Mouse (Mus musculus): Measurements from ENCODE around the gene Lhx2. TPM values are rescaled to one million over a fixed set of nuclear protein-coding genes. Genes with fewer than 3 reads are reported as not detected.

The Lhx2 gene
- not detected in 2 replicates for total RNA-seq (2017)

DNA sequence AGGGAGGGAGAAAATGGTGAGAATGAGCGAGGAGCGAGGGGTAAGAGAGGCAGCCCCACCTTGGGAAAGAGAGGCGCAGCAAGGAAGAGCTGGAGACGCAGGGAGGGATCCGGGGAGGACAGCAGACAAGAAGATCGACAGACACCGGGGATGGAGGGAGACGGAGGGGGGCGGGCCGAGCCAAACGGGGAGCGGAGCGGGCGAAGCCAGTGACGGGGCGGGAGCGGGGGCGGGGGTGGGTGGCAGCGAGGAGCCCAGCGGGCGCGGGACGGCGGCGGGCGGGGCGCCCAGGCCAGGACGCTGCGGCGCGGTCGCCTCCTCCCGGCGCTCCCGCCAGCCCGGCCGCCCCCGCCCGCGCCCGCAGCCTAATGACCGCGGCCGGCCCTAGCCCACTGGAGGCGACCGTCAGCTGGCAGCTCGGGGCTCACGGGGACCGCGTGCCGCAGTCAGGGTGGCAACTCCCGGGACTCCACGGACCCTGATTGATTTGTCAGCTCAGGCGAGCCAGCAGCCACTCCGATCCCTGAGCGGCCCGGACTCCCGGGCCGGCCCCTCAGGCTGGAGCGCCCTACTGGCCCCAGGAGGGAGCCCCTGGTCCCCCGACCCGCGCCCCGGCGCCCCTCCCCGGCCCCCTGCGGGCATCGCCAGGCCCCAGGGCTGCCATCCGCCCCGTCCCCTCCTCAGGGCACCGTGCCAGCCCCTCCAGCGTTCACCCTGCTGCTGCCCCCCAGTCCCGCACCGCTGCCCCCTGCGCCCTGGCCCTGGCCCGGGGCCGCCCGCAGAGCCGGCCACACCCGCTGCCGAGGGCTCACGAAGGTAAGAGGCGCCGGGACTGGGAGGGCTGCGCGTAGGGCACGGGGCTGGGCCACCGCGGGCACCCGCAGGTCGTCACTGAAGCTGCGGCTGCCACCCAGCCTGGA is at the start of gene Lhx2:
Lhx2 (plus strand) TSS at position 292 of the 920 bp plus-strand sequence.
- no peak for ATAC-seq (ENCODE audit: extremely low read depth, insufficient number of reproducible peaks, low FRiP score, poor library complexity, severe bottlenecking)

DNA sequence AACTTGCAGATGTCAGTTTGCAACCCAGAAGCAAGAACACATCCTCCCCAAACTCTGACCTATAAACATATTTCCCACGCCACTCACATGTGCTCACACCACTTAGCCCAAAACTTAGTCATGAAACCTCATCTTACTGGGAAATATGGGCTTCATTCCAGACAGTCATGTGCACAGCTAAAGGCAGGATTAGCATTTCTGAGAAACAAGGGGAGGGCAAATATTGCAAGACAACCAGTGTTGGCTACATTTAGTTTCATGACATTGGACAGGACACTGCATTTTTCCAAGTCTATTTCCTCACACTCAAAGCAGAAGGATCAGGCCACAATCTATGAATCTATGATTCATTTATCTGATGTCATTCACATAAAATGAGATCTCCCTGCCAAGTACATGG is 47.6 kb upstream of the Lhx2 start:
- ATAC-seq (ENCODE audit: extremely low read depth, insufficient number of reproducible peaks, low FRiP score, poor library complexity, severe bottlenecking), result no peak

GRCm38 (mm10) chr2:38295939-38296338 is 43.1 kb upstream of the Lhx2 start:
- ATAC-seq (ENCODE audit: extremely low read depth, insufficient number of reproducible peaks, low FRiP score, poor library complexity, severe bottlenecking), result no peak

DNA sequence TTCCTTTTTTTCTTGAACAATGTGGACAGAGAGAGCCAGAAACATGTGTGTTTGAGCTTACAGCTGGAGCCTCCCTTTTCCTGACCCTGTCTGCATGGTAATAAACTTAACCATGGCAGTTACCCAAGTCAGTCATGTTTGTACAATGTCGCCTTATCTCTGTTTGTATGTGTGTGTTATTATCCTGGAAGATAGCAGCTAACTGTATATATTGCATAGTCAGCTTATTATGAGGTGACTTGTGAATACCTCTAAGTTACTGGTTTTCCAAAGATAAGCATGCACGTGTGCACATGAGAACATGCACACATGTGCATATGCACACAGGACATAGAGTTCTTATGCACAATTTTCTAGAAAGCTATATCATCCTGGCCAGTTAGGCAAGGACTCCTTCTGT is 38.1 kb upstream of the Lhx2 start:
- no peak for ATAC-seq (ENCODE audit: extremely low read depth, insufficient number of reproducible peaks, low FRiP score, poor library complexity, severe bottlenecking)

DNA sequence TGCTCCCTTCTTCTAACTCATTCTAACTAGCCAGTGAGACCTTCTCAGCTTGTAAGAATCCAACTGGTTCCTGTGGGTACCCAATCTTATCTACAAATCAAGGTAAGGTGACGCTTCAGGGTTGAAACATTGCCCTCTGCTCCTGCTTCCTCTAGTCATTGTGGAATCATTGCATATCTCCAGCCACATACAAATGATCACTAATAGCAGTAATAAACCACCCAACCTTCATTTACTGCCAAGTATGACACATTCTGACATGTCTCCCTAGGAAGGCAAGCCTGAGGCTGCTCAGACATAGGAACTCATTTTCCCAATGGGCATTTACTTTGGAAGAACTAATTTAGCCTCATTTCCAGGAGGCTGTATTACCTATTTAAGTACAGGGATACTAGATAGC is 33.9 kb upstream of the Lhx2 start:
- no peak for ATAC-seq (ENCODE audit: extremely low read depth, insufficient number of reproducible peaks, low FRiP score, poor library complexity, severe bottlenecking)

GRCm38 (mm10) chr2:38312921-38313320 is 26.2 kb upstream of the Lhx2 start:
- ATAC-seq (ENCODE audit: extremely low read depth, insufficient number of reproducible peaks, low FRiP score, poor library complexity, severe bottlenecking), result no peak

- ATAC-seq (ENCODE audit: extremely low read depth, insufficient number of reproducible peaks, low FRiP score, poor library complexity, severe bottlenecking), result no peak
Observed at GRCm38 (mm10) chr2:38313399-38313798, 25.7 kb upstream of the Lhx2 start.

GRCm38 (mm10) chr2:38319086-38319485 is 20.0 kb upstream of the Lhx2 start:
- no peak for ATAC-seq (ENCODE audit: extremely low read depth, insufficient number of reproducible peaks, low FRiP score, poor library complexity, severe bottlenecking)

DNA sequence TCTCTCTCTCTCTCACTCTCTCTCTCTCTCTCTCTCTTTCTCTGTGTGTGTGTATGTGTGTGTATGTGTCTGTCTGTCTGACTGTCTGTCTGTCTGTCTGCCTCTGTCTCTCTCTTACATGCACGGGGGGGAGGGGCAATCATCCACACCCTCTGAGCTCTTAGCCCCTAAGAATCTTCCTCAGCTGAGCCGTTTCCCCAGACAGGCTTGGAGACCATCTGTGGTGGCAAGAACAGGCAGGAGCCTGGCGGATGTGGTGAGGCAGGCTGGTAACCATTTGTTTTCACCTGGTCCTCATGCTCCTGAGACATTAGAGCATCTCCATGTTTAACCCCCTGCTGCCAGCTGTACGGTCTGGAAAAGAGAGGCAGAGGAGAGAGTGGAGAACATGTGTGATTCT is 18.2 kb upstream of the Lhx2 start:
- ATAC-seq (ENCODE audit: extremely low read depth, insufficient number of reproducible peaks, low FRiP score, poor library complexity, severe bottlenecking), result no peak

DNA sequence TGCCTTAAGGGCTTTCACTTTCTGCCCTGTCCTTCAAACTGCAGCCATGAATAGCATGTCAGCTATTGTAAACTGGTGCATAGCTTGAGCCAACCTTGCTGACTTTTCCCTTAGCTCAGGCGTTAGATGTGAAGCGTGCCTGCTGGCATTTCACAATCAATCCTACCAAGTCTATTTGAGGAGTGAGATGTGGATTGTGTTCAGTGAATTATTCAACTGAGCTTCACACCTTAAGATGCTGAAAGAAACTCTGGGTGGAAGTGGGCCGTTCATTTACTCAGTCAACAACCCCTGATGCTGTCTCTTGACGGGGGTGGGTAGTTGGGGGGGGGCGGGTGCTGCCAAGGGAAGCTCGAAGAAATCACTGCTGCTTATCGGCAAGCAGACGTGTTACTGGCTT is 15.7 kb upstream of the Lhx2 start:
- ATAC-seq (ENCODE audit: extremely low read depth, insufficient number of reproducible peaks, low FRiP score, poor library complexity, severe bottlenecking), result no peak

DNA sequence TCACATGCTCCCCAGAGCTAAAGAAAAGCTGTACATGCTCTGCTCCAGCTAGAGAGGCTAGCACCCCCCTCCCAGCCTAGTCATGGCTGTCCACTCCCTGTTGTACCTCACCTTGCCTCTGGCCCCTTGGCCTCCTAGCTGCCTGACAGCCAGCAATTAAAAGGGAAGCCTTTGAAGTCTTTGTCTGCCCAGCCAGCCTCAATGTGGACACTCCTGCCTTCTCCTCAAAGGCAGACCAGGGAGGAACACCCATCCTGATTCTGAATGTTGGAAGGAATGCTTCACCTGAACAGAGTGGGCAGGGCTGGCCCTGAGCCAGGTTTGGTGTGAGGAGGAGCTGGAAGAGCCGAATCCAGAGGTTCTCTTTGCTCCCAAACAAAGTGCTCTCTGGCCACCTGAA is 12.4 kb upstream of the Lhx2 start:
- ATAC-seq (ENCODE audit: extremely low read depth, insufficient number of reproducible peaks, low FRiP score, poor library complexity, severe bottlenecking), result no peak

DNA sequence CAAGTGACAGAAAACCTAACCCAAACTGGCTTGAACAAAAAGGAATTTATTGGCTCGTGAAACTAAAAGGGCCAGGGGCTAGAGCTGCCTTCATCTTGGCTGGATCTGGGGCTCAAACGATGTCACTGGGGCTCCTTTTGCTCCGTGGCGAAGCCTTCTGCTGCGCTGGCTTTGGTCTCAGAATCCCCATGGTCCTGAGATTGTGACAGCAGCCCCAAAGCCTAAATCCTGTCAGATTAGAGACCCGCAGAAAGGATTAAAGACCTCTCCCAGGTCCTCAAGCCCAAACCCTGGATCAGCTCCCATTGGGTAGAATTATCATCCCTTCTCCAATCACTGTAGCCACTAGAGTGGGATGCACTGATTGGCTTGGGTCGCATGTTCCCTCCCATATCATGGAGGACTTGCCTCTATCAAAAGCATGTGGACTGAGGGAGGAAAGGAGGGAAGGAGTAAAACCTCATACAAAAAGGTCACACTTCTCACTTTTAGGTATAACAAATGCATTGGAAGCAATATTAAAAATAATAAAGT is 5.4 kb upstream of the Lhx2 start:
- ATAC-seq (ENCODE audit: extremely low read depth, insufficient number of reproducible peaks, low FRiP score, poor library complexity, severe bottlenecking), result no peak

GRCm38 (mm10) chr2:38336606-38337005 is 2.5 kb upstream of the Lhx2 start:
- ATAC-seq (ENCODE audit: extremely low read depth, insufficient number of reproducible peaks, low FRiP score, poor library complexity, severe bottlenecking), result no peak

DNA sequence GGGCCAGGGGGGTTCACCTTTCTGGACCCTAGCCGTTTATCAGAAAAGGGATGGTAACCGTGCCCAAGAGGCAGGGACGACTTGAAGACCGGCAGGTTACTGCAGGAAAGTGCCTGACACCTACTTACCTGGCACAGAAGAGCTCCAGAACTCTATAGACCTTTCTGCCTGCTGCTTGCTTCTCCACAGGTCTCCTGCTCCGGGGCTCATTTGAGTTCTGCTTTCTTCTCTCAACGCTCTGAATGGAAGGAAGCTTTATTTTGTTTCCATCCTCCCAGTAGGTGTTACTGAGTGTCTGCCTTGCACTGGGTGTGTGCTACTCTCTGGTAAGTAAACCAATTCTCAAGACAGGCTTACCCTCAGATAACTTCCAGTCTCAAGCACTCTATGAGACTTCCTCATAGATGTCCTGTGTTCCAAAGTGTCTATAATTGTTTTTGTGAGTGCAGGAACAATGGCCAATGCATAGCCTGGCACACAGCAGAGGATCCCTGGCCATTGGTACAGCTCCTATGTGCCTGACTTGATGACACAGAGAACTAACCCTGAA is 1.9 kb upstream of the Lhx2 start:
- no peak for ATAC-seq (ENCODE audit: extremely low read depth, insufficient number of reproducible peaks, low FRiP score, poor library complexity, severe bottlenecking)

DNA sequence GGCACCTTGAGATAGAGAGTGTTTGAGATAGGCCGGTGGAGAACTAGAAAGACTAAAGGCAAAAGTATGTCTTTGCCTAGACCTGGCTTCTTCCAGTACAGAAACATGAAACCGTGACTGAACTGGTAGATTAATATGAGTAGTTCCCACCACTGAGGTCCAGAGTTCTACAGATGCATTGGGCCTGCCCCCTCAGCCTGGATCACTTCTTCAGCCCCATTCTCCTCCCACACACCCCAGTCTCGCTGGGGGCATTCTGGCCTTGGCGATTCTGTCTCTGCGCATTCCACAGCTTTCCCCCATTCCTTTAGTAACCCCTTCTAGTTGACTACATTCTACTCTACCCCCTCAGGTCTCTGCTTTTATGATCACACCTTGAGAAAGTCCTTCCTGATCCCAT is 1.4 kb upstream of the Lhx2 start:
- ATAC-seq (ENCODE audit: extremely low read depth, insufficient number of reproducible peaks, low FRiP score, poor library complexity, severe bottlenecking), result no peak

DNA sequence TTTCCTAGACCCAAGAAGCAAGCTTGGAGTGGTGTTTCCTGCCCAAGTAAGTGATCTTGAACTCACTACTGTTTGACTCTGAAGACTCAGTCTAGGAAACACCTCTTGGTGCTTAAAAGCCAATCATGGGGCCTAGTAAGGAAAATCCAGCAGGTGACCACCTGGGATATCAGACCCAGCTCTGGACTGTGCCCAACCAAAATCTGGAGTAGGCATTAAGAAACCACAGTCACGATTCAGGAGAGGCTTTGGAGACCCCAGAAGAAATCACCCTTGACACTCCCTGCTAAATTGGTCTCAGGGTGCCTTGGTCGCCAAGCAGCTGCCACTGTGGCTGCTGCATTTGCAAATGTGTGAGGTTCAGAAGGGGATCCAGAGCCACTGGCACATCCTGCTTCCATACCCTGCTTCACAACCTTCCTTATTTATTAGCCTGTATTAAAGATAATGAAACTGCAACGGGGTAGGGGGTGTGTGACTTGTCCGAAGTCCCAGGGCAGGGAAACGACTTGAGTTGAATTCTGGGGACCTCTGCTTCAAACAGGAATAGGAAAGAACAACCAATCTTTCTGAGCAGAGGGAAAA is 641 bp upstream of the Lhx2 start:
- no peak for ATAC-seq (ENCODE audit: extremely low read depth, insufficient number of reproducible peaks, low FRiP score, poor library complexity, severe bottlenecking)

- no peak for ATAC-seq (ENCODE audit: extremely low read depth, insufficient number of reproducible peaks, low FRiP score, poor library complexity, severe bottlenecking)
Observed at GRCm38 (mm10) chr2:38339910-38340625, 987 bp downstream of the Lhx2 start.

GRCm38 (mm10) chr2:38340626-38341200 is 1.6 kb downstream of the Lhx2 start:
- ATAC-seq (ENCODE audit: extremely low read depth, insufficient number of reproducible peaks, low FRiP score, poor library complexity, severe bottlenecking), result no peak

GRCm38 (mm10) chr2:38343573-38343972 is 4.5 kb downstream of the Lhx2 start:
- no peak for ATAC-seq (ENCODE audit: extremely low read depth, insufficient number of reproducible peaks, low FRiP score, poor library complexity, severe bottlenecking)

All from neutrophil, adult 5-6 weeks (primary cell).